Mouse (Mus musculus) midbrain, postnatal 0 days (tissue): ENCODE measurements at regions not wholly inside any gene's neighbourhood (a gene's known extent, or its start where the extent isn't known, plus 50 kb on each side); places are given as distances from the start of the nearest gene placed in this dataset.

ENCODE experiments used
- ATAC-seq: fragments of 200-750 bp; cut with Nextera tagmentation; 2 replicates; pipeline ENCODE4 v1.8.0; 2017; ENCODE audit warnings: moderate number of reproducible peaks, mild to moderate bottlenecking, moderate TSS enrichment, moderate library complexity; ENCODE audit not compliant: low FRiP score
- DNase-seq: peaks from one replicate; pipeline ENCODE4 v3.0.0-alpha.2; 2015; ENCODE audit warnings: low spot score
- H3K27ac ChIP-seq: fragments of 300-500 bp; sonication (generic); 2 replicates; pipeline ENCODE4 v1.5.1; 2014; ENCODE audit warnings: low read depth, mild to moderate bottlenecking, low read length, mixed read lengths
- H3K27me3 ChIP-seq: fragments of 300-500 bp; sonication (generic); 2 replicates; pipeline ENCODE4 v1.6.1; 2014; ENCODE audit warnings: low read length, control low read depth, mixed read lengths; ENCODE audit not compliant: insufficient read depth
- H3K36me3 ChIP-seq: fragments of 300-500 bp; sonication (generic); 2 replicates; pipeline ENCODE4 v1.6.1; 2014; ENCODE audit warnings: low read length, control low read depth, mixed read lengths; ENCODE audit not compliant: insufficient read depth
- H3K4me1 ChIP-seq: fragments of 300-500 bp; sonication (generic); 2 replicates; pipeline ENCODE4 v1.6.1; 2014; ENCODE audit warnings: mild to moderate bottlenecking, control low read depth, antibody characterized with exemption, low read length, mixed read lengths; ENCODE audit not compliant: insufficient read depth
- H3K4me2 ChIP-seq: fragments of 300-500 bp; sonication (generic); 2 replicates; pipeline ENCODE4 v1.6.1; 2014; ENCODE audit warnings: low read depth, mild to moderate bottlenecking, low read length, mixed read lengths; ENCODE audit not compliant: poor library complexity, severe bottlenecking
- H3K4me3 ChIP-seq: fragments of 300-500 bp; sonication (generic); 2 replicates; pipeline ENCODE4 v1.5.1; 2014; ENCODE audit warnings: low read depth, mild to moderate bottlenecking, low read length, moderate library complexity
- H3K9ac ChIP-seq: fragments of 300-500 bp; sonication (generic); replicated peaks from 2 replicates; pipeline ENCODE4 v1.6.1; 2014; ENCODE audit warnings: mild to moderate bottlenecking, low read length, moderate library complexity, mixed read lengths; ENCODE audit not compliant: poor library complexity, severe bottlenecking
- H3K9me3 ChIP-seq: fragments of 300-500 bp; sonication (generic); 2 replicates; pipeline ENCODE4 v1.6.1; 2016; ENCODE audit warnings: low read length, control low read depth
- CTCF ChIP-seq: IDR thresholded peaks from 2 replicates; pipeline ENCODE4 v1.5.1; 2016; ENCODE audit warnings: antibody characterized with exemption, mild to moderate bottlenecking
- WGBS: fragments of 180-500 bp; shearing (Covaris S2); extraction: QIAGEN DNeasy Blood & Tissue Kit; methylation state at CpG from one replicate; pipeline ENCODE4 v1.1.7; 2014; 5-methylcytosine and 5-hydroxymethylcytosine counted together

DNA sequence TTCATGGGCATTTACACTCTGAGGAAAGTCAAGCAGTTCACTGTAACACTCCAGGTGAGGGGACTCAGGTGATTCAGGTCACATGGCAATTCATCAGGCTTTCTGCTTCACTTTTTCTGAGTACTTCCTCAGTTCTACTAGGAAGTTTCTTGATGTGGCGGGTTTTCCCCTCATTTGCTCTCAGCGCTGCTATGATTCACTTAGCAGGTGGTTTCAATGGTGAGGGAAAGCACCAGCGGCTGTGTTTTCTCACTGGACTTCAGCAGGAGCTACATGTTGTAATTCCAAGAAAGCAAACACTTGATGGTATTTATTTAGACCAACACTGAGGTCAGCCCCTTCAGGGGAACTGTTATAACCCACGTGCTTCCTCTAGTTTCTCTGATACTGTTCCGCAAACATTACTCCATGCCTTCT, 229.4 kb downstream of the Gm7489 start:
- WGBS: 86% methylated on average over 5 of the region's 5 CpGs
- no peak overlapping the region for H3K4me2 ChIP-seq
- no peaks in the 10 kb centered on the region for H3K4me1 ChIP-seq
- ATAC-seq (no peak), DNase-seq (no peak)
- H3K27ac ChIP-seq: no peak overlapping the region
- H3K36me3 ChIP-seq: no peaks in the 10 kb centered on the region
- H3K27me3 ChIP-seq: no peaks in the 10 kb centered on the region
- no peaks in the 10 kb centered on the region for H3K9me3 ChIP-seq
- H3K4me3 ChIP-seq: no peak overlapping the region
- no peak overlapping the region for H3K9ac ChIP-seq
- TF ChIP-seq CTCF: no peak

DNA sequence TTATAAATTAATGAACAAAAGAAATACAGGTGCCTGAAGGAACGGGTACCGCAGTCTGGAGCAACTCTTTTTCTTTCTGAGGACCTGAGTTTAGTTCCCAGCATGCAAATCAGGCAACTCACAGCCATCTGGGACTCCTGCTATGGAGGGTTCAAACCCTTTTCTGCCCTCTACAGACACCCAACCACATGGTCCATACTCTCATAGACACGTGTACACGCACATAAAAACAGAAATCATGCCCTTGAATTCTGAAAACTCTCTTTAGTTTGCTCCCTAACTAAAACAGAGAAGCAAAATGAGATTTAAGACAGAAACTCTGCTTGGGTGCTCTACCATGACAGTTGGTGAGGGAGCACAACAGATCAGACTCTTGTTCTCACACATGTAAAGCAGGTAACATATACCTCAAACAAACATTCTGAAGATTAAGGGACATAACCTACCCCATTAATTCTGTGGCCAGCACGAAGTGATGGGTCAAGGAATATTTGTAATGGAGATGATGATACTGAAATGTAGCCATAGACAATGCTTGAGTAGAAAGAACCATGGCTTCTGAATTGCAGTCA, 233.3 kb downstream of the Gm7489 start:
- Histone ChIP-seq H3K9ac (no peak overlapping the region), H3K27ac (no peak overlapping the region), H3K27me3 (no peaks in the 10 kb centered on the region), H3K4me3 (no peak overlapping the region), H3K9me3 (no peaks in the 10 kb centered on the region), H3K36me3 (no peaks in the 10 kb centered on the region), H3K4me2 (no peak overlapping the region), H3K4me1 (no peaks in the 10 kb centered on the region)
- ATAC-seq: no peak
- DNase-seq: no peak
- TF ChIP-seq CTCF: no peak
- 85% methylated on average over 5 of the region's 5 CpGs for WGBS

DNA sequence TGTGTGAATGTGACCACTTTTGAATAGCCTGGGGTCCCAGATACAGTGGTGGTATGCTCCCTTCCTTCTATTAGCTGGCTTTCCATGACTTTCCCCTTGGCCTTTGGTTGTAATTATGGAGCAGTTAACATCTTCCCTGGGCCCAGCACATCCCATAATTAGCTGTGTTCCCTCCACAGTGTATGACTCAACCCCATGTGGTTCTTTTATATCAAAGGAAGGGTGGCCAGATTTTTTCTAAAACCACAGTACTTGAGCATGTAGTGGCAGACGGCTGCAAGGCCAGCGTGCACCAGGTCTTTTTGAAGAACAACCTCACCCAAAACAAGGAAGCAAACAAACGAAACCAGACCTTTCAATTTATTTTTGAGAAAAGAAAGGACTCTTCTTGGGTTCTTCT, 235.8 kb downstream of the Gm7489 start:
- H3K36me3 ChIP-seq: no peaks in the 10 kb centered on the region
- no peak for TF ChIP-seq CTCF
- no peaks in the 10 kb centered on the region for H3K4me1 ChIP-seq
- H3K9me3 ChIP-seq: no peaks in the 10 kb centered on the region
- DNase-seq (no peak), ATAC-seq (no peak)
- H3K4me2 ChIP-seq: no peak overlapping the region
- H3K27me3 ChIP-seq: no peaks in the 10 kb centered on the region
- no peak overlapping the region for H3K27ac ChIP-seq
- H3K4me3 ChIP-seq: no peak overlapping the region
- WGBS: 81% methylated on average over 3 of the region's 3 CpGs
- no peak overlapping the region for H3K9ac ChIP-seq

- TF ChIP-seq CTCF: no peak
- no peak overlapping the region for H3K4me3 ChIP-seq
- H3K9ac ChIP-seq: no peak overlapping the region
- ATAC-seq: no peak
- H3K27ac ChIP-seq: no peak overlapping the region
- H3K4me2 ChIP-seq: no peak overlapping the region
- 82% methylated on average over 1 of the region's 1 CpGs for WGBS
- DNase-seq: no peak
- no peaks in the 10 kb centered on the region for H3K36me3 ChIP-seq
- H3K27me3 ChIP-seq: no peaks in the 10 kb centered on the region
- H3K4me1 ChIP-seq: no peaks in the 10 kb centered on the region
- no peaks in the 10 kb centered on the region for H3K9me3 ChIP-seq
Measured at GRCm38 (mm10) chr15:54164350-54164749, 279.6 kb downstream of the Gm7489 start.

GRCm38 (mm10) chr15:54167842-54168361, 283.2 kb downstream of the Gm7489 start:
- Histone ChIP-seq H3K27ac (no peak overlapping the region), H3K9ac (no peak overlapping the region), H3K36me3 (no peaks in the 10 kb centered on the region), H3K4me2 (no peak overlapping the region), H3K9me3 (no peaks in the 10 kb centered on the region), H3K27me3 (no peaks in the 10 kb centered on the region), H3K4me3 (no peak overlapping the region), H3K4me1 (no peaks in the 10 kb centered on the region)
- ATAC-seq (no peak), DNase-seq (peak; percentile 3)
- TF ChIP-seq CTCF: no peak
- WGBS: 35% methylated on average over 3 of the region's 3 CpGs

DNA sequence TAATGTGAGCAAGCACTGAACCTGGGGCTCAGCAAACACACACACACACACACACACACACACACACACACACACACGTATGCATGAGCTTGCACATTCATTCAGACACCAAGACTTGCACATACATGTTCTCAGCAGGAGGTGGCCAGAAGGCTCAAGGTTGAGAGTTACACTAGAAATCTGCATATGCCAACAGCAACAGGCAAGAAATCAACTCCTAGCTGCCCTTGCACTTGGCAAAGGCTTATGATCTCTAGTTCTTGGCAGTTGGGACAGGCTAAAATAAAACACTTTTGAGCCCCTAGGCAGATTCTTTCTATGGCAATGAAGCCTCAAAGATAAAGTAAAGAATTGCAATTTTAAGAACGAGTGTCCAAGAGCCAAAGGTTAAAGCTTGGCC, 292.5 kb downstream of the Gm7489 start:
- no peak overlapping the region for H3K4me2 ChIP-seq
- no peak overlapping the region for H3K4me3 ChIP-seq
- no peak for ATAC-seq
- TF ChIP-seq CTCF: no peak
- H3K36me3 ChIP-seq: no peaks in the 10 kb centered on the region
- no peaks in the 10 kb centered on the region for H3K27me3 ChIP-seq
- H3K9ac ChIP-seq: no peak overlapping the region
- 78% methylated on average over 2 of the region's 2 CpGs for WGBS
- no peaks in the 10 kb centered on the region for H3K9me3 ChIP-seq
- no peak for DNase-seq
- no peak overlapping the region for H3K27ac ChIP-seq
- no peaks in the 10 kb centered on the region for H3K4me1 ChIP-seq
